Mouse (Mus musculus): ENCODE measurements at regions not wholly inside any gene's neighbourhood (a gene's known extent, or its start where the extent isn't known, plus 50 kb on each side); places are given as distances from the start of the nearest gene placed in this dataset.

GRCm38 (mm10) chrX:57711914-57712313, 208.4 kb upstream of the Gpr101 start:
- DNase-seq = no peak

- DNase-seq = no peak
Observed at GRCm38 (mm10) chrX:57709115-57709877, 205.7 kb upstream of the Gpr101 start.

GRCm38 (mm10) chrX:57708501-57708900, 204.9 kb upstream of the Gpr101 start:
- no peak for DNase-seq

- DNase-seq = no peak
Observed at GRCm38 (mm10) chrX:57707932-57708331, 204.4 kb upstream of the Gpr101 start.

GRCm38 (mm10) chrX:57706683-57707308, 203.2 kb upstream of the Gpr101 start:
- no peak for DNase-seq

- DNase-seq = no peak
Observed at GRCm38 (mm10) chrX:57692506-57692905, 188.9 kb upstream of the Gpr101 start.

- DNase-seq = no peak
Observed at GRCm38 (mm10) chrX:57676764-57677163, 173.2 kb upstream of the Gpr101 start.

- peak; percentile 8 for DNase-seq
Observed at GRCm38 (mm10) chrX:57674955-57675354, 171.4 kb upstream of the Gpr101 start.

- no peak for DNase-seq
Observed at GRCm38 (mm10) chrX:57659571-57659970, 156.0 kb upstream of the Gpr101 start.

- no peak for DNase-seq
Observed at GRCm38 (mm10) chrX:57656035-57656434, 152.5 kb upstream of the Gpr101 start.

GRCm38 (mm10) chrX:57655483-57655882, 151.9 kb upstream of the Gpr101 start:
- no peak for DNase-seq

Data from kidney, postnatal 14 days (tissue).